Comparison of ENCODE assay signal across 16 mouse cellular contexts in genomic region chr12:32237139-32237538, GRCm38 (mm10).
"Had no signal": no experiment of that assay in that cellular context is flagged by ENCODE, and none has a peak within 500 bp of the region (broad histone marks: within the 10 kb centered on the region; RNA-seq: fewer than 3 reads in every experiment).

No protein-coding gene starts in this region.

- H3K9ac ChIP-seq: lung, embryonic 15.5 days; midbrain, embryonic 13.5 days; midbrain, embryonic 15.5 days; neural tube, embryonic 12.5 days had no signal

- H3K4me1 ChIP-seq: lung, embryonic 15.5 days; midbrain, embryonic 15.5 days; neural tube, embryonic 12.5 days had no signal

- H3K36me3 ChIP-seq: lung, embryonic 15.5 days; midbrain, embryonic 13.5 days; midbrain, embryonic 15.5 days; neural tube, embryonic 12.5 days had no signal

- H3K4me2 ChIP-seq: lung, embryonic 15.5 days; midbrain, embryonic 11.5 days; midbrain, embryonic 13.5 days; midbrain, embryonic 15.5 days; neural tube, embryonic 12.5 days had no signal

- H3K4me3 ChIP-seq: lung, embryonic 15.5 days; megakaryocyte, embryonic 14.5 days; midbrain, embryonic 13.5 days; midbrain, embryonic 15.5 days; neural tube, embryonic 12.5 days had no signal

- H3K27me3 ChIP-seq: lung, embryonic 15.5 days; midbrain, embryonic 13.5 days; midbrain, embryonic 15.5 days; neural tube, embryonic 12.5 days had no signal

- H3K9me3 ChIP-seq: lung, embryonic 15.5 days; megakaryocyte, embryonic 14.5 days; midbrain, embryonic 13.5 days; midbrain, embryonic 15.5 days; neural tube, embryonic 12.5 days had no signal

- DNase-seq: lung, adult 2 months; lung, postnatal 14 days; lung, postnatal 36 days; right cerebral cortex, postnatal 25 days; right cerebral cortex, postnatal 4 days; spleen, adult 18-20 months; thymus, adult 18-20 months; thymus, postnatal 14 days; thymus, postnatal 36 days had no signal

- H3K27ac ChIP-seq: lung, embryonic 15.5 days; midbrain, embryonic 13.5 days; midbrain, embryonic 15.5 days; neural tube, embryonic 12.5 days had no signal

- ATAC-seq: lung, postnatal 0 days; midbrain, embryonic 13.5 days had no signal
